Mouse (Mus musculus): Measurements from ENCODE around the gene Rnf150. TPM values are rescaled to one million over a fixed set of nuclear protein-coding genes. Genes with fewer than 3 reads are reported as not detected.

Rnf150 gene
- total and polyA plus RNA-seq, 3 experiments: not detected

DNA sequence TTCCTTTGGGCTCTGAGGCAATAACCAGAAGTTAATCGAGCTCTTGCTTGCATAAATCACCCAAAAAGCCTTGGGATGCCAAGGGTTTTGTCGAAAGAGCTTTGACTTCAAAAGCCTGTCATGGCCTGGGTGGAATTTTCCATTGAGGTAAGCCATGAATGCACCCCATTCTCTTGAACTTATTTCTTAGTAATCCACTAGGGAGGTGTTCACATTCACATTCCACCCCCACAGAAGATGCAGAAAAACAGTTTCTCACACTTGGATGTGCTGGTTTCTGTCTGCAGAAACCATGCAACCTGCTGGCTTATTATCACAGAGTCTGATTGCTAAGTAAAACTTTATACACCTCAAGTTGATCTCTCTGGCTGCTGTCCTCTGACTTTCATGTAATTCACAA, 148.1 kb downstream of the Rnf150 start:
- Histone ChIP-seq H3K27me3 (ENCODE audit: control insufficient read depth in 1 of 2, insufficient read depth in 2 of 2, low read length in 2 of 2) (no peaks in the 10 kb centered on the region), H3K9ac (ENCODE audit: control insufficient read depth, low read depth, low read length, poor library complexity, severe bottlenecking) (no peak overlapping the region), H3K36me3 (ENCODE audit: control insufficient read depth in 1 of 2, insufficient read depth in 2 of 2, low read length in 2 of 2) (no peaks in the 10 kb centered on the region), H3K4me3 (ENCODE audit: control insufficient read depth in 1 of 2, insufficient read depth in 1 of 2, low read depth in 2 of 2, low read length in 2 of 2) (no peak overlapping the region), H3K79me2 (ENCODE audit: control insufficient read depth, insufficient read depth, low read length, poor library complexity) (no peaks in the 10 kb centered on the region), H3K4me1 (ENCODE audit: control insufficient read depth in 1 of 2, insufficient read depth in 2 of 2, low read length in 2 of 2) (no peaks in the 10 kb centered on the region), H3K27ac (ENCODE audit: control insufficient read depth, low read depth, low read length) (no peak overlapping the region), H3K9me3 (replicated peaks; ENCODE audit: insufficient read depth, low read length) (no peaks in the 10 kb centered on the region)
- DNase-seq (ENCODE audit: low read depth, low spot score): no peak
- no peak for TF ChIP-seq RAD21 (IDR thresholded peaks at IDR 0.05; ENCODE audit: low read depth, low read length)

DNA sequence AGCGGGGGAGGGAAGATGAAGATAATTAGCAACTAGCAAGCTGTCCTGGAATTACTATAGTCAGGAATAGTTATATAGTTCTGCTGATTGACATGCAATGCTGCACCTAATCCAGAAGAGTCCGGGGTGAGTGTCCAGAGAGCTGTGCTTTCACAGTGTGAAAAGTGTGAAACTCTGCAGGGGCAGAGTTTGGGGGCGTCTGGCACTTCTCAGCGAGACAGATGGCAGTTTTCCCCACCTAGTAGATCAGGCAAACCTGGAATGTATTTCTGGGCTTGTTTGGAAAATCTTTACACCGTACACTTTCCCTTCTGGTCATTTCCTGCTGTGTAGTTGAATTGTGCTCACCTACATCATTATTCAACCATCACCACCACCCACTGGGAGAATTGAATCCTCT, 148.6 kb downstream of the Rnf150 start:
- DNase-seq (ENCODE audit: low read depth, low spot score): no peak
- no peaks in the 10 kb centered on the region for H3K27me3 ChIP-seq (ENCODE audit: control insufficient read depth in 1 of 2, insufficient read depth in 2 of 2, low read length in 2 of 2)
- no peaks in the 10 kb centered on the region for H3K9me3 ChIP-seq (replicated peaks; ENCODE audit: insufficient read depth, low read length)
- H3K79me2 ChIP-seq (ENCODE audit: control insufficient read depth, insufficient read depth, low read length, poor library complexity): no peaks in the 10 kb centered on the region
- no peak overlapping the region for H3K27ac ChIP-seq (ENCODE audit: control insufficient read depth, low read depth, low read length)
- no peak overlapping the region for H3K4me3 ChIP-seq (ENCODE audit: control insufficient read depth in 1 of 2, insufficient read depth in 1 of 2, low read depth in 2 of 2, low read length in 2 of 2)
- no peak for TF ChIP-seq TBP (IDR thresholded peaks at IDR 0.05; ENCODE audit: low read depth, low read length)
- TF ChIP-seq NRF1 (IDR thresholded peaks at IDR 0.05; ENCODE audit: insufficient read depth, low read depth, low read length, poor library complexity, severe bottlenecking): no peak
- TF ChIP-seq GATA1 (IDR thresholded peaks at IDR 0.05; ENCODE audit: low read depth, low read length): no peak
- TF ChIP-seq UBTF (IDR thresholded peaks at IDR 0.05; ENCODE audit: borderline replicate concordance, insufficient read depth, low read depth, low read length): no peak
- TF ChIP-seq RCOR1 (IDR thresholded peaks at IDR 0.05; ENCODE audit: low read depth, low read length): no peak
- no peak for TF ChIP-seq ZKSCAN1 (IDR thresholded peaks at IDR 0.05; ENCODE audit: low read depth, low read length)
- TF ChIP-seq EP300 (IDR thresholded peaks at IDR 0.05; ENCODE audit: low read depth in 1 of 2, low read length in 2 of 2): no peak
- TF ChIP-seq HCFC1 (IDR thresholded peaks at IDR 0.05; ENCODE audit: low read depth, low read length): no peak
- no peak for TF ChIP-seq ETS1 (IDR thresholded peaks at IDR 0.05; ENCODE audit: low read depth, low read length)
- TF ChIP-seq POLR2A (IDR thresholded peaks at IDR 0.05; ENCODE audit: control insufficient read depth in 1 of 2, insufficient read depth in 1 of 2, low read depth in 1 of 2, low read length in 2 of 2, poor library complexity in 1 of 2): no peak
- no peak for TF ChIP-seq MAX (IDR thresholded peaks at IDR 0.05; ENCODE audit: low read length)
- no peak for TF ChIP-seq NELFE (IDR thresholded peaks at IDR 0.05; ENCODE audit: low read depth, low read length)
- no peak for TF ChIP-seq CHD1 (IDR thresholded peaks at IDR 0.05; ENCODE audit: low read depth, low read length)
- no peak for TF ChIP-seq RAD21 (IDR thresholded peaks at IDR 0.05; ENCODE audit: low read depth, low read length)
- TF ChIP-seq TAL1 (IDR thresholded peaks at IDR 0.05; ENCODE audit: low read length): no peak
- no peak for TF ChIP-seq SIN3A (IDR thresholded peaks at IDR 0.05; ENCODE audit: low read length)
- no peak for TF ChIP-seq E2F4 (IDR thresholded peaks at IDR 0.05; ENCODE audit: borderline replicate concordance, low read depth, low read length)
- TF ChIP-seq SMC3 (IDR thresholded peaks at IDR 0.05; ENCODE audit: low read depth, low read length): no peak
- no peak for TF ChIP-seq MXI1 (IDR thresholded peaks at IDR 0.05; ENCODE audit: low read depth, low read length)
- no peaks in the 10 kb centered on the region for H3K4me1 ChIP-seq (ENCODE audit: control insufficient read depth in 1 of 2, insufficient read depth in 2 of 2, low read length in 2 of 2)
- H3K36me3 ChIP-seq (ENCODE audit: control insufficient read depth in 1 of 2, insufficient read depth in 2 of 2, low read length in 2 of 2): no peaks in the 10 kb centered on the region
- H3K9ac ChIP-seq (ENCODE audit: control insufficient read depth, low read depth, low read length, poor library complexity, severe bottlenecking): no peak overlapping the region

Measured in MEL (cell line).